Mouse (Mus musculus): ENCODE data around the gene Fam180a. TPM values are rescaled to one million over a fixed set of nuclear protein-coding genes. Genes with fewer than 3 reads are reported as not detected.
A peak's percentile ranks its signal among the peaks of the same experiment; 100 is the strongest.

Fam180a gene
- polyA plus RNA-seq, 1 experiment from 2014 or later = 0.37 TPM

GRCm38 (mm10) chr6:35303355-35303900 lies 22.5 kb downstream of the Fam180a start:
- no peak overlapping the region for H3K4me2 ChIP-seq (ENCODE audit: low read depth, low read length)

GRCm38 (mm10) chr6:35302581-35302980 lies 23.4 kb downstream of the Fam180a start:
- H3K27me3 ChIP-seq (ENCODE audit: control insufficient read depth, insufficient read depth, low read depth, low read length) = no peaks in the 10 kb centered on the region
- H3K9me3 ChIP-seq (replicated peaks; ENCODE audit: control insufficient read depth, low read length) = no peaks in the 10 kb centered on the region
- H3K9ac ChIP-seq (ENCODE audit: low read depth, low read length) = no peak overlapping the region
- ATAC-seq (ENCODE audit: low read depth) = no peak
- no peak overlapping the region for H3K4me3 ChIP-seq (ENCODE audit: low read depth, low read length)
- H3K4me2 ChIP-seq (ENCODE audit: low read depth, low read length) = no peak overlapping the region
- no peak overlapping the region for H3K27ac ChIP-seq (ENCODE audit: low read length)
- no peaks in the 10 kb centered on the region for H3K36me3 ChIP-seq (ENCODE audit: control insufficient read depth, insufficient read depth)
- H3K4me1 ChIP-seq (ENCODE audit: control insufficient read depth, low read depth, low read length) = no peaks in the 10 kb centered on the region
- WGBS (ENCODE audit: insufficient replicate concordance) = 73% methylated on average over 7 of the region's 7 CpGs

More at GRCm38 (mm10) chr6:35303355-35303900, 22.5 kb downstream of the Fam180a start:
- no peaks in the 10 kb centered on the region for H3K9me3 ChIP-seq (replicated peaks; ENCODE audit: control insufficient read depth, low read length)
- ATAC-seq (ENCODE audit: low read depth) = peak; percentile 89
- no peak overlapping the region for H3K27ac ChIP-seq (ENCODE audit: low read length)
- no peaks in the 10 kb centered on the region for H3K27me3 ChIP-seq (ENCODE audit: control insufficient read depth, insufficient read depth, low read depth, low read length)
- H3K36me3 ChIP-seq (ENCODE audit: control insufficient read depth, insufficient read depth) = no peaks in the 10 kb centered on the region
- H3K4me1 ChIP-seq (ENCODE audit: control insufficient read depth, low read depth, low read length) = no peaks in the 10 kb centered on the region
- no peak overlapping the region for H3K4me3 ChIP-seq (ENCODE audit: low read depth, low read length)
- WGBS (ENCODE audit: insufficient replicate concordance) = 48% methylated on average over 11 of the region's 11 CpGs
- no peak overlapping the region for H3K9ac ChIP-seq (ENCODE audit: low read depth, low read length)

- H3K4me3 ChIP-seq (ENCODE audit: low read depth, low read length) = no peak overlapping the region
- no peak overlapping the region for H3K27ac ChIP-seq (ENCODE audit: low read length)
- H3K9ac ChIP-seq (ENCODE audit: low read depth, low read length) = no peak overlapping the region
- H3K9me3 ChIP-seq (replicated peaks; ENCODE audit: control insufficient read depth, low read length) = no peaks in the 10 kb centered on the region
- 52% methylated on average over 6 of the region's 6 CpGs for WGBS (ENCODE audit: insufficient replicate concordance)
- ATAC-seq (ENCODE audit: low read depth) = no peak
- no peaks in the 10 kb centered on the region for H3K27me3 ChIP-seq (ENCODE audit: control insufficient read depth, insufficient read depth, low read depth, low read length)
- no peak overlapping the region for H3K4me2 ChIP-seq (ENCODE audit: low read depth, low read length)
- H3K4me1 ChIP-seq (ENCODE audit: control insufficient read depth, low read depth, low read length) = no peaks in the 10 kb centered on the region
- no peaks in the 10 kb centered on the region for H3K36me3 ChIP-seq (ENCODE audit: control insufficient read depth, insufficient read depth)
Measured at GRCm38 (mm10) chr6:35298323-35298722, 27.6 kb downstream of the Fam180a start.

- Histone ChIP-seq H3K9me3 (replicated peaks; ENCODE audit: control insufficient read depth, low read length) (no peaks in the 10 kb centered on the region), H3K4me3 (ENCODE audit: low read depth, low read length) (no peak overlapping the region), H3K27me3 (ENCODE audit: control insufficient read depth, insufficient read depth, low read depth, low read length) (no peaks in the 10 kb centered on the region), H3K4me2 (ENCODE audit: low read depth, low read length) (no peak overlapping the region), H3K4me1 (ENCODE audit: control insufficient read depth, low read depth, low read length) (no peaks in the 10 kb centered on the region), H3K36me3 (ENCODE audit: control insufficient read depth, insufficient read depth) (no peaks in the 10 kb centered on the region), H3K9ac (ENCODE audit: low read depth, low read length) (no peak overlapping the region), H3K27ac (ENCODE audit: low read length) (no peak overlapping the region)
- WGBS (ENCODE audit: insufficient replicate concordance) = 58% methylated on average over 7 of the region's 7 CpGs
- peak; percentile 58 for ATAC-seq (ENCODE audit: low read depth)
Measured at GRCm38 (mm10) chr6:35297516-35298227, 28.3 kb downstream of the Fam180a start.

- Histone ChIP-seq H3K4me3 (ENCODE audit: low read depth, low read length) (no peak overlapping the region), H3K9me3 (replicated peaks; ENCODE audit: control insufficient read depth, low read length) (no peaks in the 10 kb centered on the region), H3K36me3 (ENCODE audit: control insufficient read depth, insufficient read depth) (no peaks in the 10 kb centered on the region), H3K4me1 (ENCODE audit: control insufficient read depth, low read depth, low read length) (no peaks in the 10 kb centered on the region), H3K9ac (ENCODE audit: low read depth, low read length) (no peak overlapping the region), H3K4me2 (ENCODE audit: low read depth, low read length) (no peak overlapping the region), H3K27me3 (ENCODE audit: control insufficient read depth, insufficient read depth, low read depth, low read length) (no peaks in the 10 kb centered on the region), H3K27ac (ENCODE audit: low read length) (no peak overlapping the region)
- WGBS (ENCODE audit: insufficient replicate concordance) = 81% methylated on average over 2 of the region's 2 CpGs
- ATAC-seq (ENCODE audit: low read depth) = 0 out of 2 replicates have a peak, but pooled peaks have one; percentile 16
Measured at GRCm38 (mm10) chr6:35297001-35297400, 28.9 kb downstream of the Fam180a start.

- 74% methylated on average over 2 of the region's 2 CpGs for WGBS (ENCODE audit: insufficient replicate concordance)
Measured at GRCm38 (mm10) chr6:35294964-35295363, 31.0 kb downstream of the Fam180a start.

GRCm38 (mm10) chr6:35289676-35290075 lies 36.3 kb downstream of the Fam180a start:
- Histone ChIP-seq H3K27ac (ENCODE audit: low read length) (no peak overlapping the region), H3K4me3 (ENCODE audit: low read depth, low read length) (no peak overlapping the region), H3K9me3 (replicated peaks; ENCODE audit: control insufficient read depth, low read length) (no peaks in the 10 kb centered on the region), H3K4me1 (ENCODE audit: control insufficient read depth, low read depth, low read length) (no peaks in the 10 kb centered on the region), H3K4me2 (ENCODE audit: low read depth, low read length) (no peak overlapping the region), H3K27me3 (ENCODE audit: control insufficient read depth, insufficient read depth, low read depth, low read length) (no peaks in the 10 kb centered on the region), H3K9ac (ENCODE audit: low read depth, low read length) (no peak overlapping the region), H3K36me3 (ENCODE audit: control insufficient read depth, insufficient read depth) (no peaks in the 10 kb centered on the region)
- no peak for ATAC-seq (ENCODE audit: low read depth)
- WGBS (ENCODE audit: insufficient replicate concordance) = 79% methylated on average over 8 of the region's 8 CpGs

More at GRCm38 (mm10) chr6:35294964-35295363, 31.0 kb downstream of the Fam180a start:
- Histone ChIP-seq H3K4me3 (ENCODE audit: low read depth, low read length) (no peak overlapping the region), H3K9ac (ENCODE audit: low read depth, low read length) (no peak overlapping the region), H3K4me1 (ENCODE audit: control insufficient read depth, low read depth, low read length) (no peaks in the 10 kb centered on the region), H3K36me3 (ENCODE audit: control insufficient read depth, insufficient read depth) (no peaks in the 10 kb centered on the region), H3K27me3 (ENCODE audit: control insufficient read depth, insufficient read depth, low read depth, low read length) (no peaks in the 10 kb centered on the region), H3K9me3 (replicated peaks; ENCODE audit: control insufficient read depth, low read length) (no peaks in the 10 kb centered on the region), H3K27ac (ENCODE audit: low read length) (no peak overlapping the region), H3K4me2 (ENCODE audit: low read depth, low read length) (no peak overlapping the region)
- no peak for ATAC-seq (ENCODE audit: low read depth)

GRCm38 (mm10) chr6:35288920-35289319 lies 37.0 kb downstream of the Fam180a start:
- Histone ChIP-seq H3K9ac (ENCODE audit: low read depth, low read length) (no peak overlapping the region), H3K4me1 (ENCODE audit: control insufficient read depth, low read depth, low read length) (no peaks in the 10 kb centered on the region), H3K36me3 (ENCODE audit: control insufficient read depth, insufficient read depth) (no peaks in the 10 kb centered on the region), H3K27ac (ENCODE audit: low read length) (no peak overlapping the region), H3K4me2 (ENCODE audit: low read depth, low read length) (no peak overlapping the region), H3K9me3 (replicated peaks; ENCODE audit: control insufficient read depth, low read length) (no peaks in the 10 kb centered on the region), H3K27me3 (ENCODE audit: control insufficient read depth, insufficient read depth, low read depth, low read length) (no peaks in the 10 kb centered on the region), H3K4me3 (ENCODE audit: low read depth, low read length) (no peak overlapping the region)
- WGBS (ENCODE audit: insufficient replicate concordance) = 64% methylated on average over 7 of the region's 7 CpGs
- ATAC-seq (ENCODE audit: low read depth) = no peak

GRCm38 (mm10) chr6:35288114-35288761 lies 37.7 kb downstream of the Fam180a start:
- no peaks in the 10 kb centered on the region for H3K36me3 ChIP-seq (ENCODE audit: control insufficient read depth, insufficient read depth)
- no peak for ATAC-seq (ENCODE audit: low read depth)
- H3K9me3 ChIP-seq (replicated peaks; ENCODE audit: control insufficient read depth, low read length) = no peaks in the 10 kb centered on the region
- 59% methylated on average over 11 of the region's 11 CpGs for WGBS (ENCODE audit: insufficient replicate concordance)
- no peak overlapping the region for H3K27ac ChIP-seq (ENCODE audit: low read length)
- H3K4me1 ChIP-seq (ENCODE audit: control insufficient read depth, low read depth, low read length) = no peaks in the 10 kb centered on the region
- no peak overlapping the region for H3K9ac ChIP-seq (ENCODE audit: low read depth, low read length)
- no peak overlapping the region for H3K4me2 ChIP-seq (ENCODE audit: low read depth, low read length)
- no peaks in the 10 kb centered on the region for H3K27me3 ChIP-seq (ENCODE audit: control insufficient read depth, insufficient read depth, low read depth, low read length)
- H3K4me3 ChIP-seq (ENCODE audit: low read depth, low read length) = no peak overlapping the region

Data from liver, embryonic 16.5 days (tissue).